ENCODE assay signal across 8 mouse cellular contexts in genomic region chr4:148087091-148087906, GRCm38 (mm10). TPM values are rescaled to one million over a fixed set of nuclear protein-coding genes. Genes with fewer than 3 reads are reported as not detected.
DNase-seq lines count a peak whose midpoint lies in the region; ATAC-seq lines count a peak whose summit lies in the region.

No protein-coding gene starts in this region.

- peak; percentile 57; the same call in 1 of the 2 replicates for ATAC-seq in limb, embryonic 12.5 days (ENCODE audit: insufficient number of reproducible peaks, insufficient read depth, low FRiP score, low TSS enrichment, low read depth)
- ATAC-seq in midbrain, embryonic 15.5 days (replicated peaks): peak; percentile 70

- peaks cover 43% of the 10 kb centered on the region for H3K4me1 ChIP-seq in erythroblast, embryonic 14.5 days (ENCODE audit: control insufficient read depth)
- H3K4me1 ChIP-seq in limb, embryonic 12.5 days (replicated peaks): peaks cover 43% of the 10 kb centered on the region
- H3K4me1 ChIP-seq in midbrain, embryonic 15.5 days: peaks cover 17% of the 10 kb centered on the region

- WGBS in limb, embryonic 12.5 days: 5% methylated on average over 30 of the region's 30 CpGs
- 4% methylated on average over 30 of the region's 30 CpGs for whole genome bisulfite sequencing in midbrain, embryonic 15.5 days

- H3K27ac ChIP-seq in limb, embryonic 12.5 days: no peak overlapping the region
- no peak overlapping the region; the same call in 1 of the 2 replicates for H3K27ac ChIP-seq in midbrain, embryonic 15.5 days

- H3K36me3 ChIP-seq in erythroblast, embryonic 14.5 days (ENCODE audit: control insufficient read depth): no peaks in the 10 kb centered on the region
- H3K36me3 ChIP-seq in limb, embryonic 12.5 days: 0 out of 2 replicates have a peak, but pooled peaks cover 6% of the 10 kb centered on the region
- H3K36me3 ChIP-seq in midbrain, embryonic 15.5 days (replicated peaks): no peaks in the 10 kb centered on the region

- H3K9me3 ChIP-seq in erythroblast, embryonic 14.5 days (ENCODE audit: control insufficient read depth, low read length): no peaks in the 10 kb centered on the region
- H3K9me3 ChIP-seq in limb, embryonic 12.5 days: no peaks in the 10 kb centered on the region
- no peaks in the 10 kb centered on the region for H3K9me3 ChIP-seq in midbrain, embryonic 15.5 days

- peak overlapping the region; percentile 82 for H3K4me2 ChIP-seq in limb, embryonic 12.5 days
- H3K4me2 ChIP-seq in midbrain, embryonic 15.5 days: peak overlapping the region; percentile 89

- peak overlapping the region; percentile 75 for H3K4me3 ChIP-seq in erythroblast, embryonic 14.5 days (replicated peaks)
- peak overlapping the region; percentile 72 for H3K4me3 ChIP-seq in limb, embryonic 12.5 days (replicated peaks)
- peak overlapping the region; percentile 50 for H3K4me3 ChIP-seq in midbrain, embryonic 15.5 days

- peak; percentile 54 for DNase-seq in thymus, postnatal 14 days
- DNase-seq in thymus, adult 18-20 months: no peak
- DNase-seq in heart, postnatal 4 days: peak; percentile 59
- DNase-seq in frontal cortex, postnatal 36 days (ENCODE audit: low spot score in 2 of 2): no peak
- no peak for DNase-seq in layer of hippocampus, postnatal 36 days

- H3K9ac ChIP-seq in limb, embryonic 12.5 days (replicated peaks): peak overlapping the region; percentile 79
- H3K9ac ChIP-seq in midbrain, embryonic 15.5 days: peak overlapping the region; percentile 54

- H3K27me3 ChIP-seq in erythroblast, embryonic 14.5 days (ENCODE audit: control insufficient read depth): no peaks in the 10 kb centered on the region
- H3K27me3 ChIP-seq in limb, embryonic 12.5 days: no peaks in the 10 kb centered on the region
- no peaks in the 10 kb centered on the region for H3K27me3 ChIP-seq in midbrain, embryonic 15.5 days (replicated peaks)

RNA-seq across cellular contexts. Expression of gene Agtrap, which starts 0.5 kb away (rescaled TPM):
- 0.17 and 0.30 TPM in 2 replicates for polyA plus RNA-seq in erythroblast, embryonic 14.5 days (2012)
- 10 to 100 TPM; 24.8 to 27.4 TPM for total RNA-seq in heart, postnatal 4 days (2021)
- 11.2 and 12.0 TPM in 2 replicates for polyA plus RNA-seq in limb, embryonic 12.5 days (2016; fragmentation: Nextera tagmentation; extraction: Ambion mirVana)
- polyA plus RNA-seq in midbrain, embryonic 15.5 days (2015; fragmentation: Nextera tagmentation; extraction: Ambion mirVana): 5.5 and 6.4 TPM in 2 replicates
- 1 to 10 TPM; 7.3 TPM for total RNA-seq in layer of hippocampus, postnatal 36 days (2021)

RNA-seq across cellular contexts. Expression of gene Mad2l2, which starts 42.9 kb away (rescaled TPM):
- polyA plus RNA-seq in erythroblast, embryonic 14.5 days (2012): 2.9 and 3.8 TPM in 2 replicates
- total RNA-seq in heart, postnatal 4 days (2021): 10 to 100 TPM; 17.9 to 19.9 TPM
- polyA plus RNA-seq in limb, embryonic 12.5 days (2016; fragmentation: Nextera tagmentation; extraction: Ambion mirVana): 104 and 107 TPM in 2 replicates
- polyA plus RNA-seq in midbrain, embryonic 15.5 days (2015; fragmentation: Nextera tagmentation; extraction: Ambion mirVana): 99.2 and 112 TPM in 2 replicates
- total RNA-seq in layer of hippocampus, postnatal 36 days (2021): 10 to 100 TPM; 14.5 to 15.6 TPM

RNA-seq across cellular contexts. Expression of gene Draxin, which starts 43.2 kb away (rescaled TPM):
- 0.01 TPM in 1 of 2 replicates, not detected in the other for polyA plus RNA-seq in erythroblast, embryonic 14.5 days (2012)
- total RNA-seq in heart, postnatal 4 days (2021): not detected
- polyA plus RNA-seq in limb, embryonic 12.5 days (2016; fragmentation: Nextera tagmentation; extraction: Ambion mirVana): 1.8 and 1.9 TPM in 2 replicates
- polyA plus RNA-seq in midbrain, embryonic 15.5 days (2015; fragmentation: Nextera tagmentation; extraction: Ambion mirVana): 15.1 and 15.7 TPM in 2 replicates
- total RNA-seq in layer of hippocampus, postnatal 36 days (2021): 1 to 10 TPM; 1.3 to 1.6 TPM

RNA-seq across cellular contexts. Expression of gene Mthfr, which starts 48.4 kb away (rescaled TPM):
- 1.9 and 2.8 TPM in 2 replicates for polyA plus RNA-seq in erythroblast, embryonic 14.5 days (2012)
- total RNA-seq in heart, postnatal 4 days (2021): 10 to 100 TPM; 14.1 to 14.3 TPM
- 27.3 and 28.9 TPM in 2 replicates for polyA plus RNA-seq in limb, embryonic 12.5 days (2016; fragmentation: Nextera tagmentation; extraction: Ambion mirVana)
- 23.2 and 24.8 TPM in 2 replicates for polyA plus RNA-seq in midbrain, embryonic 15.5 days (2015; fragmentation: Nextera tagmentation; extraction: Ambion mirVana)
- 10 to 100 TPM; 29.1 to 33.2 TPM for total RNA-seq in layer of hippocampus, postnatal 36 days (2021)

RNA-seq across cellular contexts. Expression of gene Clcn6, which starts 48.7 kb away (rescaled TPM):
- 0.11 and 0.29 TPM in 2 replicates for polyA plus RNA-seq in erythroblast, embryonic 14.5 days (2012)
- 10 to 100 TPM; 15.8 to 16.3 TPM for total RNA-seq in heart, postnatal 4 days (2021)
- polyA plus RNA-seq in limb, embryonic 12.5 days (2016; fragmentation: Nextera tagmentation; extraction: Ambion mirVana): 8.5 and 8.8 TPM in 2 replicates
- polyA plus RNA-seq in midbrain, embryonic 15.5 days (2015; fragmentation: Nextera tagmentation; extraction: Ambion mirVana): 36.2 and 38.0 TPM in 2 replicates
- total RNA-seq in layer of hippocampus, postnatal 36 days (2021): 10 to 100 TPM; 71.1 to 75.3 TPM

Comparison
In these comparisons a context has a peak if more than half of its experiments do, and no peak if none do; other contexts are left out.
1. DNase-seq: peak in thymus, postnatal 14 days (single experiment) and heart, postnatal 4 days (single experiment); none in thymus, adult 18-20 months (0 of 2), frontal cortex, postnatal 36 days (0 of 2) and layer of hippocampus, postnatal 36 days (0 of 2).
2. RNA of gene Mad2l2, which starts 42.9 kb away (polyA plus RNA-seq): 104 to 107 TPM in limb, embryonic 12.5 days and 99.2 to 112 TPM in midbrain, embryonic 15.5 days; 2.9 to 3.8 TPM in erythroblast, embryonic 14.5 days; every median in the first group is over 10 times any median in the second.
3. Peak in every context shown above with its lines, with median percentiles within 50 percentile points of each other: H3K4me3 ChIP-seq.